In genomic region chr2:10371459-10371817, GRCm38 (mm10) we compare ENCODE assay signal across 9 mouse cellular contexts. TPM values are rescaled to one million over a fixed set of nuclear protein-coding genes. Genes with fewer than 3 reads are reported as not detected.
DNase-seq lines count a peak whose midpoint lies in the region; ATAC-seq and TF ChIP-seq lines count a peak whose summit lies in the region.
"Had no signal": no experiment of that assay in that cellular context is flagged by ENCODE, and none has a peak within 500 bp of the region (broad histone marks: within the 10 kb centered on the region; RNA-seq: fewer than 3 reads in every experiment).

No protein-coding gene starts in this region.

- no peak for DNase-seq in kidney, adult 18-20 months
- peak; percentile 33 for DNase-seq in R1 (ENCODE audit: low read depth, low spot score)
- no peak for DNase-seq in limb, embryonic 14.5 days (ENCODE audit: low spot score)
- DNase-seq in layer of hippocampus, adult 9-10 months (ENCODE audit: low spot score), result no peak
- no peak for DNase-seq in gastrocnemius, postnatal 10 days

- H3K4me3 ChIP-seq in kidney, embryonic 16.5 days (ENCODE audit: low read length), result 0 out of 2 replicates have a peak overlapping the region, but pooled peaks have one; percentile 3
- peak overlapping the region; percentile 16 for H3K4me3 ChIP-seq in embryonic facial prominence, embryonic 15.5 days (replicated peaks)
- H3K4me3 ChIP-seq in limb, embryonic 14.5 days (replicated peaks; ENCODE audit: low read length), result peak overlapping the region; percentile 59; the same call in 1 of the 2 replicates

- no peak for TF ChIP-seq POLR2A in limb, embryonic 14.5 days (IDR thresholded peaks at IDR 0.05; ENCODE audit: borderline replicate concordance, extremely low read depth, insufficient read depth, insufficient read length)

- H3K9me3 ChIP-seq in kidney, embryonic 16.5 days (ENCODE audit: low read length), result no peaks in the 10 kb centered on the region
- no peaks in the 10 kb centered on the region for H3K9me3 ChIP-seq in embryonic facial prominence, embryonic 15.5 days (replicated peaks)
- no peaks in the 10 kb centered on the region for H3K9me3 ChIP-seq in limb, embryonic 14.5 days (ENCODE audit: control insufficient read depth, low read length)
- H3K9me3 ChIP-seq: liver, embryonic 15.5 days had no signal

- no peak overlapping the region for H3K27ac ChIP-seq in kidney, embryonic 16.5 days (ENCODE audit: low read length)
- H3K27ac ChIP-seq in embryonic facial prominence, embryonic 15.5 days (replicated peaks), result no peak overlapping the region
- no peak overlapping the region for H3K27ac ChIP-seq in limb, embryonic 14.5 days (replicated peaks; ENCODE audit: low read depth, low read length)
- H3K27ac ChIP-seq: liver, embryonic 15.5 days had no signal

- no peak for ATAC-seq in kidney, embryonic 16.5 days (ENCODE audit: low FRiP score, low TSS enrichment)
- ATAC-seq in embryonic facial prominence, embryonic 15.5 days (ENCODE audit: insufficient number of reproducible peaks, low FRiP score, low TSS enrichment, low read depth), result no peak
- ATAC-seq in limb, embryonic 14.5 days (ENCODE audit: low FRiP score, low read depth), result no peak
- ATAC-seq: activated CD4-positive, CD25-positive, alpha-beta regulatory T cell, adult 4 months had no signal

- no peaks in the 10 kb centered on the region for H3K36me3 ChIP-seq in kidney, embryonic 16.5 days (ENCODE audit: insufficient read depth, low read length)
- H3K36me3 ChIP-seq in embryonic facial prominence, embryonic 15.5 days, result no peaks in the 10 kb centered on the region
- H3K36me3 ChIP-seq in limb, embryonic 14.5 days (ENCODE audit: control insufficient read depth, insufficient read depth, low read length), result no peaks in the 10 kb centered on the region
- H3K36me3 ChIP-seq: liver, embryonic 15.5 days had no signal

- no peak overlapping the region for H3K4me2 ChIP-seq in kidney, embryonic 16.5 days (replicated peaks; ENCODE audit: low read depth, low read length)
- peak overlapping the region; percentile 92; the same call in 1 of the 2 replicates for H3K4me2 ChIP-seq in embryonic facial prominence, embryonic 15.5 days (replicated peaks)
- H3K4me2 ChIP-seq in limb, embryonic 14.5 days (replicated peaks; ENCODE audit: low read depth, low read length, severe bottlenecking), result peak overlapping the region; percentile 5; the same call in 1 of the 2 replicates

- H3K27me3 ChIP-seq in kidney, embryonic 16.5 days (ENCODE audit: insufficient read depth, low read length), result peaks cover 78% of the 10 kb centered on the region
- H3K27me3 ChIP-seq in embryonic facial prominence, embryonic 15.5 days, result peaks cover 76% of the 10 kb centered on the region
- H3K27me3 ChIP-seq in limb, embryonic 14.5 days (ENCODE audit: control insufficient read depth, insufficient read depth, low read length), result peaks cover 79% of the 10 kb centered on the region

- H3K9ac ChIP-seq in kidney, embryonic 16.5 days (replicated peaks; ENCODE audit: low read length), result no peak overlapping the region
- H3K9ac ChIP-seq in embryonic facial prominence, embryonic 15.5 days, result no peak overlapping the region
- H3K9ac ChIP-seq in limb, embryonic 14.5 days (ENCODE audit: low read depth, low read length, severe bottlenecking), result no peak overlapping the region
- H3K9ac ChIP-seq: liver, embryonic 15.5 days had no signal

- 3% methylated on average over 16 of the region's 16 CpGs for WGBS in kidney, embryonic 16.5 days
- WGBS in embryonic facial prominence, embryonic 15.5 days, result 3% methylated on average over 16 of the region's 16 CpGs
- WGBS in limb, embryonic 14.5 days, result under 1% methylated on average over 16 of the region's 16 CpGs

- H3K4me1 ChIP-seq in kidney, embryonic 16.5 days (ENCODE audit: insufficient read depth, low read length), result peaks cover 17% of the 10 kb centered on the region
- peaks cover 33% of the 10 kb centered on the region for H3K4me1 ChIP-seq in embryonic facial prominence, embryonic 15.5 days
- peaks cover 12% of the 10 kb centered on the region for H3K4me1 ChIP-seq in limb, embryonic 14.5 days (ENCODE audit: control insufficient read depth, insufficient read depth, low read length)

RNA-seq across cellular contexts. Expression of gene Sfmbt2, which starts 1.1 kb away (rescaled TPM):
- polyA plus RNA-seq in kidney, embryonic 16.5 days (2015; fragmentation: Nextera tagmentation; extraction: Ambion mirVana), result 1.6 and 1.7 TPM in 2 replicates
- 3.1 and 3.7 TPM in 2 replicates for polyA plus RNA-seq in embryonic facial prominence, embryonic 15.5 days (2015; fragmentation: Nextera tagmentation; extraction: Ambion mirVana)
- polyA plus RNA-seq in limb, embryonic 14.5 days (2012; rRNA removed), result 2.2 and 2.5 TPM in 2 replicates
- polyA plus RNA-seq in limb, embryonic 14.5 days (2014; fragmentation: Nextera tagmentation; extraction: Ambion mirVana), result 2.5 and 3.0 TPM in 2 replicates
- total RNA-seq in gastrocnemius, postnatal 10 days (2021), result under 1 TPM; 0.54 to 0.72 TPM

Comparison
In these comparisons a context has a peak if more than half of its experiments do, and no peak if none do; other contexts are left out.
1. H3K4me3 ChIP-seq: peak in every context shown above with its lines; median percentile 59 in limb, embryonic 14.5 days; 16 in embryonic facial prominence, embryonic 15.5 days; 3 in kidney, embryonic 16.5 days.